Mouse (Mus musculus) gastrocnemius, postnatal 25 days (tissue): Measurements from ENCODE around the gene Mpi. TPM values are rescaled to one million over a fixed set of nuclear protein-coding genes. Genes with fewer than 3 reads are reported as not detected.

Experiments used
- DNase-seq: peaks from one replicate; pipeline ENCODE4 v3.0.0; 2022
- total RNA-seq, 2 experiments: library from RNA; stranded (reverse); gene quantifications; 1 replicate in 1 of 2; 2 replicates in 1 of 2; pipeline ENCODE4 v1.2.3; 2021

Gene Mpi
- total RNA-seq, 2 experiments from 2014 or later = 75.1 to 87.6 TPM

DNA sequence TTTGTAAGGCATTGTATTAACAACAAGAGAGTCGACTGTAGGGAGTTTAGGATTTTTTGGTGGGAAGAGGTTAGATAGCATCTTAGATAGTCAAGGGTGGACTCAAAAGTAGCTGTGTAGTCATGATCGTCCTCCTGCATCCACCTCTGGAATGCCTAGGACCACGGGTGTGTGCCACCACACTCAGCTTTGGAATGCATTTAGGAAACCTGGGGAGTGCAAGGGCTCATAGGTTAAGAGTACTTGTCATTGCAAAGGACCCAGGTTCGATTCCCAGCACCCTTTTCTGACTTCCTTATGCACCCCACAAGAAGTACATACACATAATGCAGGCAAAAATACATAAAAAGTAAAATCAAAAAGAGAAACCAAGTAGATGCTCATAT, 29.7 kb downstream of the Mpi start:
- no peak for DNase-seq

DNA sequence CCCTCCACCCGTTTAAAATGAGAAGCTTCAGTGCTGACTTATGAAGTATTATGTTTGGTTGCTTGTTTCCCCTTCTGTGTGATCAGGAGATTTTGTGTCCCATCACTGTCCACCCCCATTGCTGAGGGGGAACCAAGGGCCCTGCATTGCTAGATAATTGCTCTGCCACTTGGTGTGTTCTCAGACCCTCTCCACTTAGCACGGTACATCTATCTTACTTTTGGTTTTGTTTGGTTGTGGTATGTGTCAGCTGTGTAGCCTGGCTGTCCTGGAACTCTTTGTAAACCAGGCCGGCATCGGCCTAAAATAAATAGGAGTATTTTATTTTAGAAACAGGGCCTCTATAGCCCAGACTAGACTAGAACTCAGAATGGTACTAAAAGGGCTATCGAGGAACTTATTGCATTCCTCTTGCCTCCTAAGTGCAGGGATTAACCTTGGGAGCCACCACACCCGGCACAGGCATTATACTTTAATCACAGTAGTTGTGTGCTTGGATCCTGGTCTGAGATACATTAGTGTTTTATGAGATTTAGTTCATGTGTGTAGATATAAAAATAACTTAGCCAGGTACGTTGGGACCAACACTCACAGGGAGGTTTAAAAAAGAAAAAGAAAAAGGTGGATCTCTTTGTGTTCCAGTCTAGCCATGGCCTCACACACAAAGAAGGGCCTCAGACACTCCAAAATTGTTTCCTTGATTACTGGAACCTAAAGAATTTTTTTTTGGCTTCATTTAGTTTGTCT, 30.3 kb downstream of the Mpi start:
- no peak for DNase-seq

DNA sequence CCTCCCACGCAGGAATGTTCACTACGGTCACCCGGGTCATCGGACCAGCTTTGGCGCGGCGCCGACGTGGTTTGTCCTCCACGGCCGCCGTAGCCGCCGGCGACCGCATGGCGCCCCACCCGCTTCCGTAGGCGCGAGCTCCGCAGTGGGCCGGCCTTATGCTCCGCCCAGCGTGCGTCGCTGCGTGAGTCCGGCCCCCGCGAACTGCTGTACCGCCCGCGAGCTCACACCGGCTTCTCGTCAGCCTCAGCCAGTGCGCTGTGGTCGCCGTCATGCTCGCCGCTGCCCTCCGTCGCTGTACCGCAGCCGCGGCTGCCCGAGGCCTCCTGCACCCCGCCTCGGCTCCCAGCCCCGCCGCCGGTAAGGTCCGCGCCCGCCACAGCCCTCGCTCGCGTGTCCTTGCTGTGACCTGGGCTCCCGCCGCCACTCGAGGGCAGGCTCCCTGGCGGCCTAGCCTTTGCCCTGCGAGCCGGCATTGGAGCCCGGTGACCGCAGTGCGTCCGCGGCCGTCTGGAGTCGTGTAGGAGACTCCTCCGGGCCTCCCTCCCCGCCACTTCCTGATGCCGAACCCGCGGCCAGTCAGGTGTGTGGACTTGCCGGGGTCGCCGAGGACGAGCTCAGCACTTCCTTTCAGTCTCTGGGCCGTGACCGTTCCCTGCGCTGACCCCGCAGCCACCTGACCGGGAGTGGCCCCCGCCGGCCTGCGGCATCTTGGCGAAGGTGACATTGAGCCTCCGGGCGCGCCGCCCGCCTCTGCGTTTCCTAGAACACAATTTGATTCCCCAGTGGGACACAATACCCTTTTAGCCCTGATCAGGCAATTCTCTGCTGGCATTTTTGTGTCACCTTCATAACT, 31.3 kb downstream of the Mpi start, which contains the start of gene Cox5a:
Cox5a (plus strand) TSS at position 219 of the 856 bp plus-strand sequence.
- peak; percentile 96 for DNase-seq

DNA sequence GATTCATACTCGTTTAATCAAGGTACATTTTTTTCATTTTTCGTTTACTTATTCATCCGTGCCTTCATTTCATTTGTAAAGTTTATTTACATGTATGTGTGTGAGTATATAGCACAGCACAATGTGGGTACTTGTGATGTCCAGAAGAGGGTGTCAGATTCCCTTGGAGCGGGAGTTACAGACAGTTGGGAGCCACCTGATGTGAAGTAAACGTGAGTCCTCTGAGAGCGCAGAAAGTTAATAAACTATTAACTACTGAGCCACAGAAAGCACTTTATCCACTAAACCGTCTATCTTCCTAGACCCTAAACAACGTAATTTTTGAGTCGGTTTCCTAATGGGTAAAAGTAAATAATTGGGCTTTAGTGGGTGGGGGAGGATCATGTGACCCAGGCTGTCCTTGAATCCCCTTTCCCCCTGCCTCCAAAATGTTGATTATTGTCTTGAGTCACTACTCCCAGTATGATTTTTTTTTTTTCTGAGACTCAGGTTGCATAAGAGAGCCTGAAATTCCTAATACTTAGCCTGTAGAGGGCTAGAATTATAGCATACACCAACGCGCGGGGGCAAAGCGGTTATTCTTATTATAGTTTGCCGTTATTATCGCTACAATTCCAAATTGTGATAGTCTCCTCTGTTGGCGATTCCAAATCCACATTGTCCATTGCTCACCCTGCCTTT, 32.0 kb downstream of the Mpi start:
- no peak for DNase-seq

DNA sequence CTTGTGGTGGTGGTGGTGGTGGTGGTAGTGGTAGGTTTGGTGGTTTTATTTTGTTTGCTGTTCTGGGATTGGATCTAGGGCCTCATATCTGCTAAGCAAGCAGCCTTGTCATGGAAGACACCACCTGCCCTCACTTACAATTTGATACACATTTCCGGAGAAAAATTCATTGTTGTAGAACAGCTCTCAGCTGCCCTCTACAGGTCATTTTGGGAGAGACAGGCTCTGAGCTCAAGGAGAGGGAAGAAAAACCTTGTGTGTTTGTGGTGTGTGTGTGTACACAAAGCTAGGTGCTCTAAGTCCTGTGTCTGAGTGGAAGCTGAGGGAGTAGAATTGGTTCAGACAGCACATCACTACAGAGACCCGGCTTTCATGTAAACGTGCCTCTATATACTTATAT, 35.5 kb downstream of the Mpi start:
- no peak for DNase-seq

DNA sequence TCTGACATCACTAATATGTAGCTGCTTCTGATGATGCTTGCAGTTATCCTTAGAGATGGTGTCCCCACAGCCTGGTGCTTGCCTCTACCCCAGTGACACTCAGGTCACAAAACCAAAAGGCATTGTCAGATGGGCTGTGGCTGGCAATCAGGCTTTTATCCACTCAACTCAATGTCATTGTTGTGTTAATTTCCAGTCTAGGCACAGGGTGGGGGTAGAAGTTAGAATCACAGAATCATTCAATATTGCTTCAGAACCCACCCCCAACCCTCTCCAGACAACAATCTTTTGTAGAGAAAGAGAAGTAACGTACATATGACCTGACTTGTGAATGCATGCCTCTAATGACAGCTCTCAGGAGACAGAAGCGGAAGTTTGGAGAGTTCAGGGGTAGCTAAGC, 42.0 kb downstream of the Mpi start:
- DNase-seq = no peak

DNA sequence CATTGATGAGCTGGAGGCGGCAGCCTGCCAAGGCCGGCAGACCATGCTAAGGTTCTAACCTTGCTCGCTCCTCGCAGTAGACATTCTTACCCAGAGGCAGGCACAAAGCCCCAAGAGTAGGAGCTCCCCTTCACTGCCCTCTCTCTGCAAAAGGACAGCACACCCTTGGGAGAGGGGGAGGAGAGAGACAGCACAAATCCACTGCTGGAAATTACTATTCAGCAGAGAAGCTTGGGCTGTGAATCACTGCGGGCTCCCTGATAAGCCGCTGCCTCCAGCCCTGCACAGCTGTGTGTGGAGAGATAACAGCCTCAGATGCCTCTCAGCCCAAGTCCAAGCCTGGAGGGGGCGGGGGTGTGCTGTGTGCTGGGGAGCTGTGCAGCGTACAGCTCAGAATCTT, 46.9 kb downstream of the Mpi start:
- no peak for DNase-seq

DNA sequence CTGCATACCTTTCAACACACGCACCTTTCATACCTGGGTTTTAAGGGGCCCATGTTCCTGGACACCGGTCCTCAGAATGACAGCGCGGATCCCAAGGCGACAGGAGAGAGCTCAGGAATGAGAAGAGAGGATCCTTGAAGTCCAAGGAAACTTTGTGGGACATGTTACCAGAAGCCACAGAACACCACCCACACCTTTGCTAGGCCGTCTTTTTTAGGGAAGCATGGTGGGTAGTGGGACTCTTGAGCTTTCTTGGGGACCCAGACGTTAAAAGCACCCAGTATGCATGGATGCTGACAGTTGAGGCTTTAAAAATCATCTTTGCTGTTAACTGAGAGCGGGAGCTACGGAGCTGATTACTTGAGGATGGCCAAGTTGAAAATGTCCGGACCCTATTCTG, 47.7 kb downstream of the Mpi start:
- no peak for DNase-seq

DNA sequence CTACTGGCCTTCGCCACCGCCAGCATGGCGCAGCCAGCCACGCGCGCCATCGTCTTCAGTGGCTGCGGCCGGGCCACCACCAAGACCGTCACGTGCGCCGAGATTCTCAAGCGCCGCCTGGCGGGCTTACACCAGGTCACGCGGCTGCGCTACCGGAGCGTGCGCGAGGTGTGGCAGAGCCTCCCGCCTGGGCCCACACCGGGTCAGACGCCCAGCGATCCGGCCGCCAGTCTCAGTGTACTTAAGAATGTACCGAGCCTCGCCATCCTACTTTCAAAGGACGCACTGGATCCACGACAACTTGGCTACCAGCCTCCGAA, 48.2 kb downstream of the Mpi start:
- peak; percentile 10 for DNase-seq

DNA sequence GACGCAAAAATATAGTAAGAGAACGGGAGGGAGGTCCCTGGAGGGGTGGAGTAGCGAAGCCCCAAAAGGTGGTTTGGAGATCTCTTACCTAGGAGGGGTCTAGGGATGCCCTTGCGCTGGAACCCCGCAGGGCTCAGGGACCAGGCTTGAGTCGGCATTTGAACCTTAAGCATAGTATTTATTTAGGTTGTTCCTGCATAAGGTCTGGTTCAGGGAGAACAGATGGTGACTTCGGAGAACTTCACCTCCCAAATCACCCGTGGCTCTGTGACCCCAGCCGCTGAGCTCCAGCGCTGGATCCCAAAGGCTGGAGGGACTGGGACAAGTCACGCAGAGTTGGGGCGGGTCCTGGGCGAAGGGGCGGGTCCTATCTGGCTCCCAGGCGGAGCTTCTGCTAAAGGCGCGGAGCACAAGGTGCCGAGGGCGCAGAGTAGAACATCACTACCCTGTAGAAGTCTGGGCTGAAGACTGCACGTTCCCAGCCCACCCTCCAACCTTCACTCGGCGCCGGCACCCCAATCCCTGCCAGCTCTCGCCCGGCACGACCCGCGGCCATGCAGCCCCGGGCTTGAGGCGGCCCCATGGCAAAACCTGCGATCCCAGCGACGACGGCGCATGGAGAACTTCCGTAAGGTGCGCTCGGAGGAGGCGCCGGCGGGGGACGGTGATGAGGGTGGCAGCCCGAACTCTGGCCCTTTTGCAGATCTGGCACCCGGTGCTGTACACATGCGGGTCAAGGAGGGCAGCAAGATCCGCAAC, 48.8 kb downstream of the Mpi start, which contains the start of gene Rpp25:
Rpp25 (plus strand) TSS at position 405 of the 759 bp plus-strand sequence.
- peak; percentile 23 for DNase-seq

DNA sequence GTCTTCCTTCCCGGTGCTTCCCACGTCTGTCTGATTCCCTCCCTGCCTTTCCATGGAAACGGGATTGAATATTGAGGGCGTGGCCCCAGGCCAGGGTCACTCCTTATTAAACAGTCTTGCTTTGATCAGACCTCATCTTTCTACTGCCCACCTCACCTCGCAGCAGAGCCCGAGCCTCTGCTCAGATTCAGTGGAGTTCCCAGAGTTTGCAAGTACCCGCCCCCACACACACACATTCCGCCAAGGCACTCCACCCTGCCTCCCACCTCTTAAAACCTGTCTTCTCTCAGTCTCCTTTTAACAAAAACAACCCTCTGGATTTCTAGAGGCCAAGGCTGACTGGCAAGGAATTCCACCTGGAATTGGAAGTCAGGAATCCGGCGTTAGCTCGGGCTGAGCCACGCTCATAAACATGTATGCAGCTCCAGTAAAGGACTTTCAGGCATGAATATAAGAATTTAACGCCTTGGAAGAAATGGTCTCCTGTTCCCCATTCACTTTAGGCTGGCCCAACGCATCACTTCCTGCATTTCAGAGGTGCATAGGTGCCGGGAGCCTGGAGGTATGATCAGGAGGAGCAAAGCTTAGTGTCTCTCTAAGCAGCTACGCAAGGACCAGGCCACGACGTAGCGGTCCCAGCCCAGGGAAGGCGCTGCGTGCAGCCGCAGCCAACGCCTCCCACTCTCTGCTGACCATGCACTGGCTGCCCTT, 49.5 kb downstream of the Mpi start:
- no peak for DNase-seq

DNA sequence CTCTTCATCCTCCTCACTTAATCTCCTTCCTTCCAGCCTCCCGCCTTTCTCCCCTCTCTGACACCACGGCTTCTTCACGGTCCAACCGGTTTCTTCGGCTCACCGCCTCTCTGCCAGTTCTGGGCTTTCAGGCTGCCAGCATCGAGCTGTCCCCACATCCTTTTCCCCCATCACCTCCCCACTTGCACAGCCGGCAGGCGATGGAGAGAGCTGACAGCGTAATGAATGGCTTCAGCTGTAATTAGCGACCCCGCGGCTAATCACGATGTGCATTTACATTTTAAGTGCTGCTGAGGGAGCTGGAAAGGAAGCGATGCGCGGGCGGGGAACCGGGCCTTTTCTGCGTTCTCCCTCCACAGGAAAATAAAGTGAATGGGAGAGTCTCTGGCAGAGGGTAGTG, 50.7 kb downstream of the Mpi start:
- no peak for DNase-seq

DNA sequence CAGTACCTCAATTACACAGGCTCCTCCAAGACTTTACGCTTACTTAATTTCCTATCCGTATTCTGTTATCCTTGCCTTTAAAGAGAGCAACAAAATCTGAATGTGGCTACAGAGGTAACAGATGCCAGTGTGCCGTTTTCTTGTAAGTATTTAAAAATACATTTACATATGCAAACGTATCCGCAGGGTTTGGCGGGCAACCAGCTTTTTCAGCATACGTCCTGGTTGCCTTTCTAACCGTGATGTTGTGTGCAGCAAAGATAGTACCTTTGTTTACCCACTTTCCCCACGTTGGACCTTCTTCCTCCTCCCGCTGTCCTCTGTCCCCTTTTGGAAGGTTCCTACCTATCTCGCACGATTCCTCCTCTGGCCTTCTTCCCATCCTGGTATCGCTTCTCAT, 51.1 kb downstream of the Mpi start:
- DNase-seq = no peak

DNA sequence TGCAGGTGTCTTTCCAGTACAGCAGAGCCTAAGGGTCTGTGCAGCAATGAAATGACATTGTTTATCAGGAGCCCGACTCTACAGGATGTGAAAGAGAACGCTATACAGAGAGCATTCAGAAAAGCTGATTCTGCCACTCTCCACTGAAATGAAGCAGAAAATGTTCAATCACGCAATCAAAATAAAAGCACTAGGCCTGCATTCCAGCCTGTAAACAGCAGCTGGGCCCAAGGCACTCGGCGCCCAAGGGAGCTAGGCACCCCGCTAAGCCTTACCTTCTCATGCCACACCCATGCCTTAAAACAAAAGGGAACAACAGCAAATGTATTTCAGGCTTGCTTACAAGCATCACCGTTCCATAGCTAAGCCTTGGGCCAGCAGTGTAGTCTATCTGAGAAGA, 54.0 kb downstream of the Mpi start:
- no peak for DNase-seq

DNA sequence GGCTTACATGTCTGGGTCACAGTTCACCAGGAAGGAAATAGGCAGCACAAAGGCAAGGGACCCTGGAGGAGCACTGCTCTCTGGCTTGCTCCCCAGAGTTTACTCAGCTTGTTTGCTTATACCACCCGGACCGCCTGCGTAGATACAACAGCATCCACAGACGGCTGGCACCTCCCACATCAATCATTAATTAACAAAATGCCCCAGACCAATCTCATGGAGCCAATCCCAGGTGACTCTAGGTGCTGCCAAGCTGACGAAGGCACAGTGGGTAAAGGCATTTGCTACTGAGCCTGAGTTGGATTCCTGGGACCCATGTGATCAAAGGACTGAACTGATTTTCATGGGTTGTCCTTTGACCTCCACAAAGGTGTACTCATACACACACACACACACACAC, 55.3 kb downstream of the Mpi start:
- DNase-seq = no peak

DNA sequence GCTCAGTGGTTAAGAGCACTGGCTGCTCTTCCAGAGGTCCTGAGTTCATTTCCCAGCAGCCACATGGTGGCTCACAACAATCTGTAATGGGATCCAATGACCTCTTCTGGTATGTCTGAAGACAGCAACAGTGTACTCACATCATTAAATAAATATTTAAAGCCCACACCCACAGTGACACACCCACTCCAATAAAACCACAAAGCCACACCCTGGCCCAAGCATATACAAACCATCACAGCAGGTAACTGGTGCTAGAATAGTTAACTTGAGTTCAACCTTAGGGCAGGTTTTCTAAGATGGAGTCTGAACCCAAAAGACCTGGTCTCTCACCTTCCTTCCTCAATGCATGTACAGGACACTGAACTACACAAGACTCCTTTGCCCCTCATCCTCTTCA, 57.6 kb downstream of the Mpi start:
- no peak for DNase-seq

Other genes starting within 250 kb of the Mpi start
- 1 to 10 TPM; 5.7 to 8.1 TPM for gene Ppcdc, start 112.6 kb downstream of the Mpi start, total RNA-seq
- gene Scamp5, start 84.7 kb downstream of the Mpi start, total RNA-seq = 1 to 10 TPM; 1.4 to 2.4 TPM
- not detected for gene Rpp25, start 48.7 kb downstream of the Mpi start, total RNA-seq
- gene Cox5a, start 31.5 kb downstream of the Mpi start, total RNA-seq = 1,000 to 10,000 TPM; 1,447 to 1,511 TPM
- gene Fam219b, start 15.2 kb downstream of the Mpi start, total RNA-seq = 1 to 10 TPM; 3.3 to 5.6 TPM
- gene Scamp2, start 8.2 kb upstream of the Mpi start, total RNA-seq = 10 to 100 TPM; 31.3 to 36.9 TPM
- gene Ulk3, start 36.7 kb upstream of the Mpi start, total RNA-seq = 1 to 10 TPM; 3.8 to 4.0 TPM
- not detected for gene Cplx3, start 53.5 kb upstream of the Mpi start, total RNA-seq
- gene Lman1l, start 68.0 kb upstream of the Mpi start, total RNA-seq = not detected
- 10 to 100 TPM in 1 of 2 experiments, 1 to 10 TPM in 1; 8.4 to 13.0 TPM for gene Csk, start 100.9 kb upstream of the Mpi start, total RNA-seq
- not detected for gene Cyp1a2, start 130.9 kb upstream of the Mpi start, total RNA-seq
- gene Cyp1a1, start 135.2 kb upstream of the Mpi start, total RNA-seq = under 1 TPM; 0.21 to 0.31 TPM
- 1 to 10 TPM; 4.9 to 6.0 TPM for gene Edc3, start 155.8 kb upstream of the Mpi start, total RNA-seq
- gene Clk3, start 213.1 kb upstream of the Mpi start, total RNA-seq = 10 to 100 TPM; 28.7 to 31.3 TPM